Mouse (Mus musculus) MEL (cell line): ENCODE measurements around the gene Shc4. TPM values are rescaled to one million over a fixed set of nuclear protein-coding genes. Genes with fewer than 3 reads are reported as not detected.

Experiments
- DNase-seq: peaks from one replicate; pipeline ENCODE4 v3.0.0; 2011; ENCODE audit warnings: low read depth, low spot score
- H3K27ac ChIP-seq: 2 replicates; pipeline ENCODE4 v1.5.1; 2012; ENCODE audit warnings: low read depth, mild to moderate bottlenecking, control low read depth, low read length, moderate library complexity; ENCODE audit not compliant: control insufficient read depth
- H3K27me3 ChIP-seq, 2 experiments: fragments of 150-350 bp in 1 of 2; sonication (generic) in 1 of 2; 2 replicates each; pipeline ENCODE4 v1.6.1; 2012; ENCODE audit warnings: low read length in 2 of 2, mild to moderate bottlenecking in 2 of 2, improper control_type of control experiment in 1 of 2, moderate library complexity in 1 of 2; ENCODE audit not compliant: insufficient read depth in 2 of 2, control insufficient read depth in 1 of 2
- H3K36me3 ChIP-seq, 2 experiments: 2 replicates each; pipeline ENCODE4 v1.6.1; 2012 to 2014; ENCODE audit warnings: low read length in 2 of 2, improper control_type of control experiment in 1 of 2, inconsistent platforms in 1 of 2, mild to moderate bottlenecking in 1 of 2; ENCODE audit not compliant: insufficient read depth in 2 of 2, control insufficient read depth in 1 of 2
- H3K4me1 ChIP-seq, 2 experiments: fragments of 150-350 bp in 1 of 2; sonication (generic) in 1 of 2; 2 replicates each; pipeline ENCODE4 v1.6.1; 2012; ENCODE audit warnings: low read length in 2 of 2, improper control_type of control experiment in 1 of 2, mild to moderate bottlenecking in 1 of 2; ENCODE audit not compliant: insufficient read depth in 2 of 2, control insufficient read depth in 1 of 2
- H3K4me3 ChIP-seq, 2 experiments: fragments of 150-350 bp in 1 of 2; sonication (generic) in 1 of 2; 2 replicates each; pipeline ENCODE4 v1.5.1; 2012; ENCODE audit warnings: low read depth in 2 of 2, low read length in 2 of 2, mild to moderate bottlenecking in 2 of 2, moderate library complexity in 2 of 2, control low read depth in 1 of 2, improper control_type of control experiment in 1 of 2; ENCODE audit not compliant: control insufficient read depth in 1 of 2, insufficient read depth in 1 of 2
- H3K79me2 ChIP-seq: 2 replicates; pipeline ENCODE4 v1.6.1; 2012; ENCODE audit warnings: mild to moderate bottlenecking, low read length, moderate library complexity; ENCODE audit not compliant: control insufficient read depth, poor library complexity, insufficient read depth
- H3K9ac ChIP-seq: 2 replicates; pipeline ENCODE4 v1.6.1; 2012; ENCODE audit warnings: low read depth, mild to moderate bottlenecking, control low read depth, low read length, moderate library complexity; ENCODE audit not compliant: control insufficient read depth, poor library complexity, severe bottlenecking
- H3K9me3 ChIP-seq: fragments of 150-350 bp; sonication (generic); replicated peaks from 2 replicates; pipeline ENCODE4 v1.6.1; 2012; ENCODE audit warnings: mild to moderate bottlenecking, low read length, improper control_type of control experiment, moderate library complexity; ENCODE audit not compliant: insufficient read depth
- BHLHE40 ChIP-seq: IDR thresholded peaks from 2 replicates; pipeline ENCODE4 v1.6.1; 2012; ENCODE audit warnings: low read depth, mild to moderate bottlenecking, inconsistent platforms, low read length, improper control_type of control experiment, borderline replicate concordance
- CHD1 ChIP-seq: IDR thresholded peaks from 2 replicates; pipeline ENCODE4 v1.6.1; 2012; ENCODE audit warnings: low read depth, mild to moderate bottlenecking, inconsistent platforms, low read length, improper control_type of control experiment
- ELF1 ChIP-seq: IDR thresholded peaks from 2 replicates; pipeline ENCODE4 v1.6.1; 2014; ENCODE audit warnings: low read depth, mild to moderate bottlenecking, inconsistent platforms, low read length, improper control_type of control experiment, moderate library complexity
- GABPA ChIP-seq: IDR thresholded peaks from 2 replicates; pipeline ENCODE4 v1.6.1; 2012; ENCODE audit warnings: low read depth, mild to moderate bottlenecking, inconsistent platforms, low read length, improper control_type of control experiment, moderate library complexity
- GATA1 ChIP-seq: IDR thresholded peaks from 2 replicates; pipeline ENCODE4 v1.6.1; 2011; ENCODE audit warnings: low read depth, low read length, improper control_type of control experiment
- HCFC1 ChIP-seq: IDR thresholded peaks from 2 replicates; pipeline ENCODE4 v1.6.1; 2012; ENCODE audit warnings: low read depth, mild to moderate bottlenecking, inconsistent platforms, low read length, improper control_type of control experiment, moderate library complexity
- JUND ChIP-seq: IDR thresholded peaks from 2 replicates; pipeline ENCODE4 v1.6.1; 2011; ENCODE audit warnings: low read depth, mild to moderate bottlenecking, improper control_type of control experiment, low read length
- MAX ChIP-seq: IDR thresholded peaks from 2 replicates; pipeline ENCODE4 v1.6.1; 2011; ENCODE audit warnings: low read length, improper control_type of control experiment
- MEF2A ChIP-seq: IDR thresholded peaks from 2 replicates; pipeline ENCODE4 v1.6.1; 2014; ENCODE audit warnings: low read depth, mild to moderate bottlenecking, inconsistent platforms, low read length, improper control_type of control experiment; ENCODE audit not compliant: poor library complexity, insufficient replicate concordance, severe bottlenecking; ENCODE audit errors: extremely low read depth
- MXI1 ChIP-seq: IDR thresholded peaks from 2 replicates; pipeline ENCODE4 v1.6.1; 2011; ENCODE audit warnings: mild to moderate bottlenecking, low read depth, low read length, improper control_type of control experiment
- MYB ChIP-seq: IDR thresholded peaks from 2 replicates; pipeline ENCODE4 v1.6.1; 2011; ENCODE audit warnings: mild to moderate bottlenecking, low read depth, low read length, improper control_type of control experiment
- NRF1 ChIP-seq: IDR thresholded peaks from 2 replicates; pipeline ENCODE4 v1.6.1; 2014; ENCODE audit warnings: low read depth, mild to moderate bottlenecking, inconsistent platforms, low read length, improper control_type of control experiment, moderate library complexity; ENCODE audit not compliant: poor library complexity, insufficient read depth, severe bottlenecking
- POLR2A ChIP-seq, 2 experiments: IDR thresholded peaks; 2 replicates each; pipeline ENCODE4 v1.6.1; 2011 to 2012; ENCODE audit warnings: low read length in 2 of 2, mild to moderate bottlenecking in 2 of 2, control low read depth in 1 of 2, improper control_type of control experiment in 1 of 2, low read depth in 1 of 2, moderate library complexity in 1 of 2; ENCODE audit not compliant: control insufficient read depth in 1 of 2, insufficient read depth in 1 of 2, poor library complexity in 1 of 2
- POLR2AphosphoS2 ChIP-seq: IDR thresholded peaks from 2 replicates; pipeline ENCODE4 v1.6.1; 2011; ENCODE audit warnings: low read length, improper control_type of control experiment
- POLR2AphosphoS5 ChIP-seq: IDR thresholded peaks from 2 replicates; pipeline ENCODE4 v1.6.1; 2012; ENCODE audit warnings: low read depth, borderline replicate concordance, mild to moderate bottlenecking, inconsistent platforms, low read length, moderate library complexity, mixed read lengths
- RCOR1 ChIP-seq: IDR thresholded peaks from 2 replicates; pipeline ENCODE4 v1.6.1; 2012; ENCODE audit warnings: low read depth, mild to moderate bottlenecking, inconsistent platforms, low read length, improper control_type of control experiment
- SMC3 ChIP-seq: IDR thresholded peaks from 2 replicates; pipeline ENCODE4 v1.6.1; 2011; ENCODE audit warnings: low read depth, low read length, improper control_type of control experiment
- TAL1 ChIP-seq: IDR thresholded peaks from 2 replicates; pipeline ENCODE4 v1.6.1; 2012; ENCODE audit warnings: mild to moderate bottlenecking, inconsistent platforms, low read length, moderate library complexity, mixed read lengths
- TBP ChIP-seq: IDR thresholded peaks from 2 replicates; pipeline ENCODE4 v1.8.0; 2011; ENCODE audit warnings: low read depth, low read length, improper control_type of control experiment
- TCF12 ChIP-seq: IDR thresholded peaks from 2 replicates; pipeline ENCODE4 v1.6.1; 2014; ENCODE audit warnings: low read depth, mild to moderate bottlenecking, inconsistent platforms, low read length, improper control_type of control experiment, moderate library complexity
- UBTF ChIP-seq: IDR thresholded peaks from 2 replicates; pipeline ENCODE4 v1.6.1; 2012; ENCODE audit warnings: low read depth, mild to moderate bottlenecking, inconsistent platforms, low read length, improper control_type of control experiment, moderate library complexity, borderline replicate concordance; ENCODE audit not compliant: insufficient read depth
- USF1 ChIP-seq: IDR thresholded peaks from 2 replicates; pipeline ENCODE4 v1.6.1; 2014; ENCODE audit warnings: low read depth, mild to moderate bottlenecking, inconsistent platforms, low read length, improper control_type of control experiment, moderate library complexity
- USF2 ChIP-seq, 2 experiments: IDR thresholded peaks; 2 replicates each; pipeline ENCODE4 v1.6.1; 2011 to 2012; ENCODE audit warnings: improper control_type of control experiment in 2 of 2, low read length in 2 of 2, borderline replicate concordance in 1 of 2, inconsistent platforms in 1 of 2, low read depth in 1 of 2, mild to moderate bottlenecking in 1 of 2; ENCODE audit not compliant: insufficient read depth in 1 of 2
- ZKSCAN1 ChIP-seq: IDR thresholded peaks from 2 replicates; pipeline ENCODE4 v1.6.1; 2012; ENCODE audit warnings: low read depth, mild to moderate bottlenecking, inconsistent platforms, low read length, improper control_type of control experiment, moderate library complexity
- ZNF384 ChIP-seq: IDR thresholded peaks from 2 replicates; pipeline ENCODE4 v1.6.1; 2012; ENCODE audit warnings: low read depth, mild to moderate bottlenecking, inconsistent platforms, low read length, improper control_type of control experiment
- polyA plus RNA-seq, 2 experiments: library from polyadenylated mRNA; stranded (reverse) in 1 of 2; unstranded in 1 of 2; fragments of >175 nt in 1 of 2; fragments of >200 nt in 1 of 2; gene quantifications; 2 replicates each; pipeline versions ENCODE4 v1.2.1 to v1.2.4; 2012; ENCODE audit warnings: low replicate concordance in 2 of 2, low read depth in 1 of 2; ENCODE audit not compliant: insufficient read length in 2 of 2, insufficient read depth in 1 of 2, missing spikeins in 1 of 2
- total RNA-seq: library from RNA; depleted of rRNA; stranded (reverse); fragments of 300-350 nt; gene quantifications from 2 replicates; pipeline ENCODE4 v1.2.3, GENCODE M21; 2012

Gene Shc4
- total and polyA plus RNA-seq, 3 experiments, result 0.38 to 1.1 TPM; not detected in 1

DNA sequence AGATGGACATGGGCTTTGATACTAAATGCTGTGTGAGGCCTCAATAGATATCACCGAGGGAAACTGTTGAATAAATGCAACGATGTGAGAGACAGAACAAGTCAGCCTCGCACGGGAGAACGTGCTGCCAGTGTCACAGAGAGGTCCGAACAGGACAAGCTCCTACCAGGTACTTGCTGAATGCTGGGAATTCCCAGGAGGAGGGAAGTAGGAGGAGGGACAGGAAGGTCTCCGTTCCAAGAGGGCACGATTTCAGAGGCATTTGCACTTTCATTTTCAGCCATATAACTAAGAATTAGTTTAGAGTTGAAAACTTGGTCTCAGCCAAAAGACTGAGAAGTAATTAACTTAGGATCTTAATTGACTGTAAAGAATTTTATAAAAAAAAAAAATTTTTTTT lies 72.4 kb downstream of the Shc4 start:
- Histone ChIP-seq H3K27me3 (no peaks in the 10 kb centered on the region; a peak in 2 of 4 replicates), H3K36me3 (no peaks in the 10 kb centered on the region), H3K9ac (no peak overlapping the region), H3K27ac (no peak overlapping the region), H3K79me2 (no peaks in the 10 kb centered on the region), H3K4me3 (no peak overlapping the region), H3K4me1 (no peaks in the 10 kb centered on the region), H3K9me3 (no peaks in the 10 kb centered on the region)
- TF ChIP-seq TAL1 (no peak), ZKSCAN1 (no peak), JUND (no peak), CHD1 (no peak), RCOR1 (no peak), USF1 (no peak), HCFC1 (no peak), MAX (no peak), MYB (no peak), UBTF (no peak), NRF1 (no peak), TBP (no peak), MXI1 (no peak), POLR2A (IDR thresholded peaks at IDR 0.05; ENCODE audit: control insufficient read depth in 1 of 2, insufficient read depth in 1 of 2, low read depth in 1 of 2, low read length in 2 of 2, poor library complexity in 1 of 2) (no peak), POLR2AphosphoS2 (no peak), SMC3 (no peak), BHLHE40 (no peak)
- no peak for DNase-seq

DNA sequence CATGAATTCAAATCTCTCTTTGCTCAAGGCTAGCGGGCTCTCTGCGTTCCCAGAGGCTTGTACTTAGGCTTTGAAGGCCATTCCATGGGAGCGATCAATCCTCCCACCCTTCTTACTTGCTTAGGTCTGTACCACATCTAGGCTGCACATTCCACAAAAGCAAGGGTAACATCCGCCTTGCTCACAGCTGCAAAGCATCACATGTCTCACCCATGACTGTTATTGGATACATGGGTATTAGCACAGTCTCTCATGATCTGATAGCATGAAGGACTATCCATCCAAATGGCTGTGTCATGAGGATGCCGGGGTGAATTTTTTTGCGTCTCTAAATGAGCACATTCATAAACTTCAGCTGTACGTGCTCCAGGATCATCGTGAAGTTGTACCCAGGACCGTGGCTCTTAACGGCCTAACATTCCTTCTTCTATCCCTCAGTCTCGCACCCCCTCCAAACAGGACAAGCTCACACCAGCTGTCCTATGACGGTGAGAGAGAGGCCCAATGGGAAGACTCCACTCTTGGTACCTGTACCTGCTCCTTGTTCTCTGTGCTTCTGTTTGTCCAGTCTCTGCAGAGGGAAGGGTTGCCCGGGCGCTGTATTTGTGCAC lies 73.1 kb downstream of the Shc4 start:
- no peaks in the 10 kb centered on the region for H3K9me3 ChIP-seq
- no peaks in the 10 kb centered on the region; a peak in 2 of 4 replicates for H3K27me3 ChIP-seq
- no peaks in the 10 kb centered on the region for H3K79me2 ChIP-seq
- no peaks in the 10 kb centered on the region for H3K4me1 ChIP-seq
- DNase-seq, result no peak
- H3K36me3 ChIP-seq, result no peaks in the 10 kb centered on the region
- TF ChIP-seq MEF2A (no peak), POLR2AphosphoS5 (no peak), USF1 (no peak), SMC3 (no peak), ELF1 (no peak), TCF12 (no peak), USF2 (IDR thresholded peaks at IDR 0.05; ENCODE audit: borderline replicate concordance in 1 of 2, insufficient read depth in 1 of 2, low read depth in 1 of 2, low read length in 2 of 2) (no peak), GATA1 (no peak), TAL1 (no peak), POLR2A (IDR thresholded peaks at IDR 0.05; ENCODE audit: control insufficient read depth in 1 of 2, insufficient read depth in 1 of 2, low read depth in 1 of 2, low read length in 2 of 2, poor library complexity in 1 of 2) (no peak), ZNF384 (no peak), POLR2AphosphoS2 (no peak), BHLHE40 (no peak), GABPA (no peak)
- H3K27ac ChIP-seq, result no peak overlapping the region
- no peak overlapping the region for H3K9ac ChIP-seq
- no peak overlapping the region for H3K4me3 ChIP-seq
